9 mouse cellular contexts compared by ENCODE assay signal in genomic region chr16:21294677-21295411, GRCm38 (mm10).
DNase-seq lines count a peak whose midpoint lies in the region; TF ChIP-seq lines count a peak whose summit lies in the region.
"Had no signal": no experiment of that assay in that cellular context is flagged by ENCODE, and none has a peak within 500 bp of the region (broad histone marks: within the 10 kb centered on the region; RNA-seq: fewer than 3 reads in every experiment).

No protein-coding gene starts in this region.

- peaks cover 56% of the 10 kb centered on the region for H3K4me1 ChIP-seq in heart, embryonic 10.5 days
- H3K4me1 ChIP-seq: liver, embryonic 15.5 days had no signal

- no peaks in the 10 kb centered on the region for H3K36me3 ChIP-seq in heart, embryonic 10.5 days
- H3K36me3 ChIP-seq: liver, embryonic 15.5 days had no signal

- DNase-seq in adrenal gland, postnatal 14 days, result peak; percentile 55
- DNase-seq in adrenal gland, adult 18-20 months (ENCODE audit: low spot score in 2 of 2), result no peak
- peak; percentile 84 for DNase-seq in adipocyte (ENCODE audit: low spot score)
- peak; percentile 88 for DNase-seq in heart, embryonic 10.5 days (ENCODE audit: low spot score)
- peak; percentile 53 to 68 for DNase-seq in kidney, postnatal 4 days
- peak; percentile 65 for DNase-seq in skeletal muscle tissue, adult 2 months (ENCODE audit: low read depth, low spot score)
- no peak for DNase-seq in layer of hippocampus, adult 2 months (ENCODE audit: low spot score in 2 of 2)
- no peak for DNase-seq in layer of hippocampus, adult 18-20 months (ENCODE audit: low spot score in 2 of 2)

- 16% methylated on average over 9 of the region's 9 CpGs for WGBS in heart, embryonic 10.5 days

- peak overlapping the region; percentile 84 for H3K27ac ChIP-seq in heart, embryonic 10.5 days
- H3K27ac ChIP-seq in layer of hippocampus, adult 2 months, result no peak overlapping the region
- H3K27ac ChIP-seq: liver, embryonic 15.5 days had no signal

- H3K27me3 ChIP-seq in heart, embryonic 10.5 days (ENCODE audit: insufficient read depth, poor library complexity, severe bottlenecking), result no peaks in the 10 kb centered on the region

- H3K4me3 ChIP-seq in heart, embryonic 10.5 days, result peak overlapping the region; percentile 20
- no peak overlapping the region for H3K4me3 ChIP-seq in layer of hippocampus, adult 2 months
- H3K4me3 ChIP-seq: liver, embryonic 15.5 days had no signal

- no peak for TF ChIP-seq CTCF in layer of hippocampus, adult 2 months (conservative IDR thresholded peaks at IDR 0.05)

- no peaks in the 10 kb centered on the region for H3K9me3 ChIP-seq in heart, embryonic 10.5 days
- H3K9me3 ChIP-seq: liver, embryonic 15.5 days had no signal

Comparison
In these comparisons a context has a peak if more than half of its experiments do, and no peak if none do; other contexts are left out.
1. DNase-seq: peak in adrenal gland, postnatal 14 days (single experiment), adipocyte (single experiment), heart, embryonic 10.5 days (single experiment), kidney, postnatal 4 days (2 of 2) and skeletal muscle tissue, adult 2 months (single experiment); none in adrenal gland, adult 18-20 months (0 of 2), layer of hippocampus, adult 2 months (0 of 2) and layer of hippocampus, adult 18-20 months (0 of 2).